Mouse (Mus musculus): ENCODE data around the gene Cd300lg. TPM values are rescaled to one million over a fixed set of nuclear protein-coding genes. Genes with fewer than 3 reads are reported as not detected.
A peak's percentile ranks its signal among the peaks of the same experiment; 100 is the strongest.

The Cd300lg gene
- total and polyA plus RNA-seq, 3 experiments, result not detected

DNA sequence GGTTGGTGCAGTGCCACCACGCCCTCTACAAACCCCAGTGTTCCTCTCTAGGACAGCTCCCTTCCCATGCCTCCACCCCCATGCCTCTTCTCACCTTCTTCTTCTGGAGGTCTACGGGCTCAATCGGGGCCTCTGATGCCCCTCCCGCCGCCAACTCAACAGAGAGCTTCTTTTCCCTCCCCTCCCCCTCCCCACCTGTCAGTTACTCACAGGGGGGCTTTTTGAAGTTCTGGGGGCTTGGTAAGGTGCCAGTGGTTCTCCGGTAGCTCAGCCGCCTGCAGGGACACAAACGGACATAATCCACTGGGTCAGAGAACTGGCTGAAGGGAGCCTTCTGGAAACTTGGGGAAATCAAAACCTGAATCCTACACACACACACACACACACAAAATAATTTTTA lies 29.8 kb upstream of the Cd300lg start:
- Histone ChIP-seq H3K36me3 (replicated peaks in 1 of 2; ENCODE audit: control insufficient read depth in 1 of 2, insufficient read depth in 1 of 2, low read length in 1 of 2) (no peaks in the 10 kb centered on the region), H3K79me2 (replicated peaks; ENCODE audit: control insufficient read depth, extremely low read depth, insufficient read depth, poor library complexity, severe bottlenecking) (no peaks in the 10 kb centered on the region), H3K4me2 (ENCODE audit: insufficient read depth, low read depth, poor library complexity, severe bottlenecking) (no peak overlapping the region), H3K4me3 (replicated peaks in 1 of 3; ENCODE audit: low read depth in 2 of 3, low read length in 2 of 3, poor library complexity in 1 of 3) (no peak overlapping the region), H3K9me3 (replicated peaks; ENCODE audit: low read length) (no peaks in the 10 kb centered on the region), H3K27ac (ENCODE audit: insufficient read depth, low read depth) (no peak overlapping the region), H3K9ac (ENCODE audit: insufficient read depth, low read depth) (no peak overlapping the region), H3K27me3 (replicated peaks) (peaks cover 97% of the 10 kb centered on the region), H3K4me1 (ENCODE audit: control insufficient read depth in 1 of 2, insufficient read depth in 2 of 2) (peaks cover 0 to 16% of the 10 kb centered on the region in 2 experiments; a peak in 2 of 4 replicates)
- dilution Hi-C loops (cut with MboI; ENCODE audit: extremely low pct_ligation_motif_present, extremely low pct_unique_long_range_greater_than_20kb, low sequenced_read_pairs), result no loop called here
- in situ Hi-C loops (cut with MboI; ENCODE audit: low pct_ligation_motif_present, low pct_unique_long_range_greater_than_20kb, low sequenced_read_pairs), result no loop called here
- TF ChIP-seq SIN3A (IDR thresholded peaks at IDR 0.05; ENCODE audit: low read length) (no peak), RCOR1 (conservative IDR thresholded peaks at IDR 0.05; ENCODE audit: low read depth, low read length) (no peak), NELFE (IDR thresholded peaks at IDR 0.05; ENCODE audit: low read depth, low read length) (no peak), UBTF (IDR thresholded peaks at IDR 0.05; ENCODE audit: low read depth, low read length) (no peak), ZNF384 (IDR thresholded peaks at IDR 0.05; ENCODE audit: low read depth, low read length) (no peak)
- DNase-seq (ENCODE audit: extremely low read depth), result no peak

DNA sequence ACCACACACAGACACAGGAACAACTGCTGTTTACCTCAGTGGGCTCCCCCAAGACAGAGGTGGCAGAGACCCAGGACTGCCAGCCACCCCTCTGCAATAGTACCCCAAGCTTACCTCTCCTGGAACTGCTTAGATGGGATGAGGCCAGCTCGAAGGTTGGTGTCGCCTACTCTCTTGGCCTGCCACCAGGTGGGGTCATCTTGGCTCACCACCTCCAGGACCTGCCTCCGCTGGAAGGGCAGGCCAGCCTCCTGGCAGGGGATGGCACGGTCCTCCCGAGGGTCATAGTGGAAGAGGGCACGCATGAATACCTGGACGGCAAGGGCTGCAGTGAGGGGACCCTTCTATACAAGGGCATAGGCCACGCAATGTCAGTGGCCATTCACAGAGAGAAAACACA lies 28.1 kb upstream of the Cd300lg start:
- no peaks in the 10 kb centered on the region for H3K36me3 ChIP-seq (replicated peaks in 1 of 2; ENCODE audit: control insufficient read depth in 1 of 2, insufficient read depth in 1 of 2, low read length in 1 of 2)
- dilution Hi-C loops (cut with MboI; ENCODE audit: extremely low pct_ligation_motif_present, extremely low pct_unique_long_range_greater_than_20kb, low sequenced_read_pairs), result no loop called here

DNA sequence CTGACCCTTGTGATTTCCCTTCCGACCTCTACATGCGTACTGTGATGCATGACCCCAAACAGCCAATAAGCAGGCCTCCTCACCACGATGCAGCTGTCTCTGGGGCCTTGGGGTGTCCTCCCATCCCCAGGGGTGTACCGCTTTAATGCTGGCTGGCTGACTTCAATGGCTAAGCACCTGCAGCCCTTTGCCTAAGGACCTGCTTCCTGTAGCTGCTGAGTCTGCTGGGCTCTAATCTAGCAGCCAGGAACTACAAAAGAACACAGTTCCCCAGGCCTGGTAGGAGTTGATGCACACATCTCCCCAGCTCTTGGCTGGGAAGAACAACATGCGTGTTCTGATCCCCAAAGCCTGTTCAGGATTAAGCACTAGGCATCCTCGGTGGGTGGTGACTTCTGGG lies 25.8 kb upstream of the Cd300lg start:
- Histone ChIP-seq H3K4me1 (ENCODE audit: control insufficient read depth in 1 of 2, insufficient read depth in 2 of 2) (peaks cover 0 to 7% of the 10 kb centered on the region in 2 experiments; a peak in 2 of 4 replicates), H3K4me2 (ENCODE audit: insufficient read depth, low read depth, poor library complexity, severe bottlenecking) (no peak overlapping the region), H3K9me3 (replicated peaks; ENCODE audit: low read length) (peaks cover 3% of the 10 kb centered on the region), H3K79me2 (replicated peaks; ENCODE audit: control insufficient read depth, extremely low read depth, insufficient read depth, poor library complexity, severe bottlenecking) (no peaks in the 10 kb centered on the region), H3K27ac (ENCODE audit: insufficient read depth, low read depth) (no peak overlapping the region), H3K27me3 (replicated peaks) (peaks cover 91% of the 10 kb centered on the region), H3K4me3 (replicated peaks in 1 of 3; ENCODE audit: low read depth in 2 of 3, low read length in 2 of 3, poor library complexity in 1 of 3) (no peak overlapping the region), H3K9ac (ENCODE audit: insufficient read depth, low read depth) (no peak overlapping the region), H3K36me3 (replicated peaks in 1 of 2; ENCODE audit: control insufficient read depth in 1 of 2, insufficient read depth in 1 of 2, low read length in 1 of 2) (no peaks in the 10 kb centered on the region)
- no peak for TF ChIP-seq ZC3H11A (IDR thresholded peaks at IDR 0.05; ENCODE audit: low read depth, low read length)
- TF ChIP-seq SIN3A (IDR thresholded peaks at IDR 0.05; ENCODE audit: low read length), result no peak
- TF ChIP-seq ZNF384 (IDR thresholded peaks at IDR 0.05; ENCODE audit: low read depth, low read length), result no peak
- no peak for TF ChIP-seq ZKSCAN1 (IDR thresholded peaks at IDR 0.05; ENCODE audit: borderline replicate concordance, low read depth, low read length)
- DNase-seq (ENCODE audit: extremely low read depth), result peak; percentile 12
- in situ Hi-C loops (cut with MboI; ENCODE audit: low pct_ligation_motif_present, low pct_unique_long_range_greater_than_20kb, low sequenced_read_pairs) (no loop called here), dilution Hi-C loops (cut with MboI; ENCODE audit: extremely low pct_ligation_motif_present, extremely low pct_unique_long_range_greater_than_20kb, low sequenced_read_pairs) (no loop called here)

More for the DNA sequence above, 28.1 kb upstream of the Cd300lg start:
- H3K9ac ChIP-seq (ENCODE audit: insufficient read depth, low read depth), result no peak overlapping the region
- H3K27ac ChIP-seq (ENCODE audit: insufficient read depth, low read depth), result no peak overlapping the region
- no peak overlapping the region for H3K4me2 ChIP-seq (ENCODE audit: insufficient read depth, low read depth, poor library complexity, severe bottlenecking)
- H3K27me3 ChIP-seq (replicated peaks), result peaks cover 92% of the 10 kb centered on the region
- DNase-seq (ENCODE audit: extremely low read depth), result no peak
- no peak for TF ChIP-seq MXI1 (IDR thresholded peaks at IDR 0.05; ENCODE audit: low read depth, low read length)
- TF ChIP-seq ZMIZ1 (IDR thresholded peaks at IDR 0.05; ENCODE audit: low read depth, low read length), result no peak
- no peak for TF ChIP-seq GABPA (IDR thresholded peaks at IDR 0.05; ENCODE audit: insufficient replicate concordance, low read depth, low read length)
- 0 out of 4 replicates have a peak, but pooled peaks of 1 of the 2 experiments have one; percentile 14 for TF ChIP-seq CTCF (conservative IDR thresholded peaks at IDR 0.05 in 1 of 2, IDR thresholded peaks at IDR 0.05 in 1 of 2; ENCODE audit: low read depth in 2 of 2, low read length in 2 of 2)
- H3K9me3 ChIP-seq (replicated peaks; ENCODE audit: low read length), result peaks cover 3% of the 10 kb centered on the region
- H3K4me3 ChIP-seq (replicated peaks in 1 of 3; ENCODE audit: low read depth in 2 of 3, low read length in 2 of 3, poor library complexity in 1 of 3), result no peak overlapping the region
- H3K4me1 ChIP-seq (ENCODE audit: control insufficient read depth in 1 of 2, insufficient read depth in 2 of 2), result peaks cover 0 to 16% of the 10 kb centered on the region in 2 experiments; a peak in 2 of 4 replicates
- no peaks in the 10 kb centered on the region for H3K79me2 ChIP-seq (replicated peaks; ENCODE audit: control insufficient read depth, extremely low read depth, insufficient read depth, poor library complexity, severe bottlenecking)
- in situ Hi-C loops (cut with MboI; ENCODE audit: low pct_ligation_motif_present, low pct_unique_long_range_greater_than_20kb, low sequenced_read_pairs), result no loop called here
